ENCODE assay signal across 14 mouse cellular contexts in the genomic region with DNA sequence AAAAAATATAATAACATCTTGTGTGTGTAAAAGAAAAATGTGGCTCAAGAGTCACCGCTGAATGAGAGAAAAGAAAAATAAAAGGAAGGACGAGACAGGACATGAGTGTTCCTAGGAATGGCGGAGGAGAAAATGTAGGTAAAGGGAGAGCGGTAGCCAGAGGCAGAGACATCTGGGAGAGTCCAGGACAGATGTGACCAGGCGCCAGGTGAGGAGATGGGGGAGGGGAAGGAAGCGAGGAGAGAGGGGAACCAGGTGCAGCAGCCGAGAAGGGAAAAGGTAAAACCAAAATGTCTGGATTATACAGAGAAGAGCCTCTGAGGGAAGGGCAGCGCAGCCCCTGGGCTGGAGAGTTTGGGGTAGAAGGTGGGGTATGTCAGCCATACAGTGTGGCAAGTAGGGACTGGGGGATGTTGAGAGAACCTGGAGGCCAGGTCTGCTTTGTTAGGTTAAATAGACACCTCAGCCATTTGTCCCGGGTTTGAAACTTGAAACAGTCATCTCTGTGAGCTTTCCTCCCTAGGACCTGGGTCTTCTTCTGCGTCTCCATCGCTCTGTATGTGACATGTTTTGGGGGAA. TPM values are rescaled to one million over a fixed set of nuclear protein-coding genes. Genes with fewer than 3 reads are reported as not detected.
DNase-seq lines count a peak whose midpoint lies in the region; ATAC-seq lines count a peak whose summit lies in the region.
"Had no signal": no experiment of that assay in that cellular context is flagged by ENCODE, and none has a peak within 500 bp of the region (broad histone marks: within the 10 kb centered on the region; RNA-seq: fewer than 3 reads in every experiment).

No protein-coding gene starts in this region.

- no peaks in the 10 kb centered on the region for H3K27me3 ChIP-seq in heart, embryonic 14.5 days (ENCODE audit: control insufficient read depth, insufficient read depth, low read length)
- no peaks in the 10 kb centered on the region for H3K27me3 ChIP-seq in lung, embryonic 15.5 days
- H3K27me3 ChIP-seq in embryonic facial prominence, embryonic 14.5 days (replicated peaks; ENCODE audit: control insufficient read depth, insufficient read depth, low read length): no peaks in the 10 kb centered on the region
- H3K27me3 ChIP-seq in stomach, embryonic 15.5 days (replicated peaks): no peaks in the 10 kb centered on the region
- no peaks in the 10 kb centered on the region for H3K27me3 ChIP-seq in kidney, embryonic 14.5 days (ENCODE audit: control insufficient read depth, insufficient read depth, low read length)

- H3K4me1 ChIP-seq in heart, embryonic 14.5 days (ENCODE audit: control insufficient read depth in 2 of 2, insufficient read depth in 2 of 2, low read length in 2 of 2): peaks cover 33 to 39% of the 10 kb centered on the region in 2 experiments
- peaks cover 39% of the 10 kb centered on the region for H3K4me1 ChIP-seq in lung, embryonic 15.5 days
- peaks cover 22% of the 10 kb centered on the region for H3K4me1 ChIP-seq in embryonic facial prominence, embryonic 14.5 days (ENCODE audit: control insufficient read depth, insufficient read depth, low read length)
- H3K4me1 ChIP-seq in stomach, embryonic 15.5 days: peaks cover 23% of the 10 kb centered on the region
- H3K4me1 ChIP-seq in kidney, embryonic 14.5 days (ENCODE audit: control insufficient read depth, insufficient read depth, low read length): peaks cover 23% of the 10 kb centered on the region

- peak overlapping the region; percentile 53 to 91; a peak in 3 of 4 replicates for H3K27ac ChIP-seq in heart, embryonic 14.5 days (replicated peaks in 1 of 2; ENCODE audit: control insufficient read depth in 1 of 2, insufficient read depth in 1 of 2, low read depth in 2 of 2, low read length in 2 of 2)
- H3K27ac ChIP-seq in lung, embryonic 15.5 days: peak overlapping the region; percentile 96
- peak overlapping the region; percentile 6 for H3K27ac ChIP-seq in embryonic facial prominence, embryonic 14.5 days (replicated peaks; ENCODE audit: low read depth, low read length)
- peak overlapping the region; percentile 86 for H3K27ac ChIP-seq in stomach, embryonic 15.5 days
- H3K27ac ChIP-seq in kidney, embryonic 14.5 days (ENCODE audit: low read depth, low read length): no peak overlapping the region

- DNase-seq in heart, adult 9 months (ENCODE audit: low spot score in 2 of 2): no peak
- DNase-seq in lung, postnatal 25 days (ENCODE audit: low spot score): no peak
- no peak for DNase-seq in embryonic facial prominence, embryonic 14.5 days (ENCODE audit: low spot score)
- DNase-seq in adrenal gland, adult 2 months: no peak
- DNase-seq: adrenal gland, postnatal 14 days; lung, adult 2 months; thymus, postnatal 4 days had no signal

- 72% methylated on average over 11 of the region's 11 CpGs for WGBS in heart, embryonic 14.5 days
- WGBS in lung, embryonic 15.5 days: 57% methylated on average over 11 of the region's 11 CpGs
- WGBS in embryonic facial prominence, embryonic 14.5 days: 58% methylated on average over 10 of the region's 11 CpGs
- WGBS in stomach, embryonic 15.5 days: 66% methylated on average over 11 of the region's 11 CpGs
- WGBS in kidney, embryonic 14.5 days: 68% methylated on average over 11 of the region's 11 CpGs

- peak overlapping the region; percentile 34 for H3K9ac ChIP-seq in heart, embryonic 14.5 days (ENCODE audit: low read length)
- H3K9ac ChIP-seq in lung, embryonic 15.5 days: no peak overlapping the region
- no peak overlapping the region for H3K9ac ChIP-seq in embryonic facial prominence, embryonic 14.5 days (ENCODE audit: low read depth, low read length)
- H3K9ac ChIP-seq in stomach, embryonic 15.5 days: no peak overlapping the region
- no peak overlapping the region for H3K9ac ChIP-seq in kidney, embryonic 14.5 days (ENCODE audit: low read depth, low read length)

- no peak overlapping the region for H3K4me3 ChIP-seq in heart, embryonic 14.5 days (ENCODE audit: control insufficient read depth in 1 of 2, insufficient read depth in 1 of 2, low read depth in 1 of 2, low read length in 2 of 2)
- no peak overlapping the region for H3K4me3 ChIP-seq in lung, embryonic 15.5 days
- no peak overlapping the region for H3K4me3 ChIP-seq in embryonic facial prominence, embryonic 14.5 days (ENCODE audit: low read depth, low read length)
- no peak overlapping the region for H3K4me3 ChIP-seq in stomach, embryonic 15.5 days (replicated peaks)
- H3K4me3 ChIP-seq in kidney, embryonic 14.5 days (ENCODE audit: low read length): no peak overlapping the region

- no peaks in the 10 kb centered on the region for H3K9me3 ChIP-seq in heart, embryonic 14.5 days (ENCODE audit: control insufficient read depth, low read length)
- H3K9me3 ChIP-seq in lung, embryonic 15.5 days: no peaks in the 10 kb centered on the region
- no peaks in the 10 kb centered on the region for H3K9me3 ChIP-seq in embryonic facial prominence, embryonic 14.5 days (ENCODE audit: control insufficient read depth, low read length)
- H3K9me3 ChIP-seq in stomach, embryonic 15.5 days: no peaks in the 10 kb centered on the region
- no peaks in the 10 kb centered on the region for H3K9me3 ChIP-seq in kidney, embryonic 14.5 days (ENCODE audit: control insufficient read depth, low read length)

- H3K4me2 ChIP-seq in heart, embryonic 14.5 days (ENCODE audit: low read length): no peak overlapping the region
- H3K4me2 ChIP-seq in lung, embryonic 15.5 days: no peak overlapping the region
- no peak overlapping the region for H3K4me2 ChIP-seq in embryonic facial prominence, embryonic 14.5 days (ENCODE audit: low read depth, low read length)
- H3K4me2 ChIP-seq in stomach, embryonic 15.5 days: no peak overlapping the region
- no peak overlapping the region for H3K4me2 ChIP-seq in kidney, embryonic 14.5 days (replicated peaks; ENCODE audit: low read depth, low read length)
- H3K4me2 ChIP-seq: midbrain, embryonic 11.5 days had no signal

- no peak for ATAC-seq in heart, embryonic 14.5 days (ENCODE audit: insufficient number of reproducible peaks, insufficient read depth, low FRiP score, low read depth)
- ATAC-seq in lung, embryonic 15.5 days (ENCODE audit: borderline replicate concordance, extremely low read depth, low FRiP score, low TSS enrichment): no peak
- ATAC-seq in embryonic facial prominence, embryonic 14.5 days (ENCODE audit: low read depth): no peak
- ATAC-seq in stomach, embryonic 15.5 days (ENCODE audit: insufficient read depth, low FRiP score, low read depth): no peak
- no peak for ATAC-seq in kidney, embryonic 14.5 days (ENCODE audit: low FRiP score, low TSS enrichment)

- H3K36me3 ChIP-seq in heart, embryonic 14.5 days (ENCODE audit: control insufficient read depth, insufficient read depth, low read length): no peaks in the 10 kb centered on the region
- H3K36me3 ChIP-seq in lung, embryonic 15.5 days: no peaks in the 10 kb centered on the region
- H3K36me3 ChIP-seq in embryonic facial prominence, embryonic 14.5 days (ENCODE audit: control insufficient read depth, insufficient read depth, low read length): no peaks in the 10 kb centered on the region
- no peaks in the 10 kb centered on the region for H3K36me3 ChIP-seq in stomach, embryonic 15.5 days
- no peaks in the 10 kb centered on the region for H3K36me3 ChIP-seq in kidney, embryonic 14.5 days (ENCODE audit: control insufficient read depth, insufficient read depth, low read length)

RNA-seq across cellular contexts. Expression of a gene that starts 3.7 kb away (rescaled TPM):
- polyA plus RNA-seq in heart, embryonic 14.5 days (2014; fragmentation: Nextera tagmentation; extraction: Ambion mirVana): 0.44 and 0.45 TPM in 2 replicates
- polyA plus RNA-seq in lung, embryonic 15.5 days (2015; fragmentation: Nextera tagmentation; extraction: Ambion mirVana): 0.18 and 0.75 TPM in 2 replicates
- 0.11 and 0.80 TPM in 2 replicates for polyA plus RNA-seq in embryonic facial prominence, embryonic 14.5 days (2014; fragmentation: Nextera tagmentation; extraction: Ambion mirVana)
- 0.58 and 0.66 TPM in 2 replicates for polyA plus RNA-seq in stomach, embryonic 15.5 days (2015; fragmentation: Nextera tagmentation; extraction: Ambion mirVana)
- under 1 TPM in 1 of 2 experiments, not detected in 1; 0.31 TPM for total RNA-seq in adrenal gland, adult 2 months (2021)
- 0.17 and 0.18 TPM in 2 replicates for polyA plus RNA-seq in adrenal gland, adult 2 months (2012; rRNA removed)
- 0.34 and 0.73 TPM in 2 replicates for polyA plus RNA-seq in kidney, embryonic 14.5 days (2014; fragmentation: Nextera tagmentation; extraction: Ambion mirVana)

RNA-seq across cellular contexts. Expression of a gene that starts 32.5 kb away (rescaled TPM):
- 6.9 and 8.0 TPM in 2 replicates for polyA plus RNA-seq in heart, embryonic 14.5 days (2014; fragmentation: Nextera tagmentation; extraction: Ambion mirVana)
- 5.4 TPM in 2 replicates for polyA plus RNA-seq in lung, embryonic 15.5 days (2015; fragmentation: Nextera tagmentation; extraction: Ambion mirVana)
- 11.0 and 11.5 TPM in 2 replicates for polyA plus RNA-seq in embryonic facial prominence, embryonic 14.5 days (2014; fragmentation: Nextera tagmentation; extraction: Ambion mirVana)
- 5.4 and 5.7 TPM in 2 replicates for polyA plus RNA-seq in stomach, embryonic 15.5 days (2015; fragmentation: Nextera tagmentation; extraction: Ambion mirVana)
- 10 to 100 TPM; 22.6 to 28.5 TPM for total RNA-seq in adrenal gland, adult 2 months (2021)
- 1.9 and 2.0 TPM in 2 replicates for polyA plus RNA-seq in adrenal gland, adult 2 months (2012; rRNA removed)
- polyA plus RNA-seq in kidney, embryonic 14.5 days (2014; fragmentation: Nextera tagmentation; extraction: Ambion mirVana): 6.5 and 11.4 TPM in 2 replicates

RNA-seq across cellular contexts. Expression of a gene that starts 32.9 kb away (rescaled TPM):
- polyA plus RNA-seq in heart, embryonic 14.5 days (2014; fragmentation: Nextera tagmentation; extraction: Ambion mirVana): not detected in 2 replicates
- polyA plus RNA-seq in lung, embryonic 15.5 days (2015; fragmentation: Nextera tagmentation; extraction: Ambion mirVana): not detected in 2 replicates
- polyA plus RNA-seq in embryonic facial prominence, embryonic 14.5 days (2014; fragmentation: Nextera tagmentation; extraction: Ambion mirVana): not detected in 2 replicates
- not detected in 2 replicates for polyA plus RNA-seq in stomach, embryonic 15.5 days (2015; fragmentation: Nextera tagmentation; extraction: Ambion mirVana)
- 10 to 100 TPM in 1 of 2 experiments, 1 to 10 TPM in 1; 8.7 to 10.3 TPM for total RNA-seq in adrenal gland, adult 2 months (2021)
- polyA plus RNA-seq in adrenal gland, adult 2 months (2012; rRNA removed): not detected in 2 replicates
- 0.51 TPM in 1 of 2 replicates, not detected in the other for polyA plus RNA-seq in kidney, embryonic 14.5 days (2014; fragmentation: Nextera tagmentation; extraction: Ambion mirVana)
- polyA plus RNA-seq: kidney, embryonic 16.5 days; midbrain, embryonic 11.5 days; neural tube, embryonic 11.5 days had no signal
